Mouse (Mus musculus): ENCODE results near the gene Slc2a3. TPM values are rescaled to one million over a fixed set of nuclear protein-coding genes. Genes with fewer than 3 reads are reported as not detected.

Gene Slc2a3
- polyA plus RNA-seq, 1 experiment from 2014 or later: 57.0 TPM

DNA sequence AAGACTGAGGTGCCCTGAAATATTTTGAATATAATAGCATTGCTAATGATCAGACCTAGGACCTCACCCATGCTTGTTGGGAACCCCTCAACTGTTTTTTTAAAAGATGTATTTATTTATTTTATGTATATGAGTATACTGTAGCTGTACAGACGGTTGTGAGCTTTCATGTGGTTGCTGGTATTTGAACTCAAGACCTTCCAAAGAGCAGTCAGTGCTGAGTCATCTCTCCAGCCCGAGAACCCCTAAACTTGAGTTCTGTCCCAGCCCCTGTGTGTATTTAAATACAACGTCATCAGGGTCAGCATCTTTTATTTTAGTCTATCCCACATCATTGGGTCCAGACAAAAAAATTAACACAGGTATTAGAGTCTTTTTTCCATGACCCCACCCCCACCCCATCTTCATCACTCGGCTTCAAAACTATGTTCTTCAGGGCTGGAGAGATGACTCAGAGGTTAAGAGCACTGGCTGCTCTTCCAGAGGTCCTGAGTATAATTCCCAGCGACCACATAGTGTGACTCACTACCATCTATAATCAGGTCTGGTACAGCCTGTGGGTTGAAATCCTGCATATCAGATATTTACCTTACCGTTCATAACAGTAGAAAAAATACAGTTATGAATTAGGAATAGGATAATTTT is 111.9 kb downstream of the Slc2a3 start:
- H3K36me3 ChIP-seq (ENCODE audit: control insufficient read depth, insufficient read depth, low read length): no peaks in the 10 kb centered on the region
- H3K27me3 ChIP-seq (replicated peaks; ENCODE audit: control insufficient read depth, insufficient read depth, low read length): no peaks in the 10 kb centered on the region
- no peak overlapping the region for H3K27ac ChIP-seq (ENCODE audit: low read depth, low read length)
- no peak for ATAC-seq
- no peak overlapping the region for H3K9ac ChIP-seq (ENCODE audit: low read depth, low read length)
- H3K4me2 ChIP-seq (ENCODE audit: low read length): no peak overlapping the region
- no peak overlapping the region for H3K4me3 ChIP-seq (ENCODE audit: low read length)
- H3K4me1 ChIP-seq (ENCODE audit: control insufficient read depth, insufficient read depth, low read depth, low read length): no peaks in the 10 kb centered on the region
- no peaks in the 10 kb centered on the region for H3K9me3 ChIP-seq (ENCODE audit: control insufficient read depth, low read length)
- WGBS: 84% methylated on average over 6 of the region's 6 CpGs

DNA sequence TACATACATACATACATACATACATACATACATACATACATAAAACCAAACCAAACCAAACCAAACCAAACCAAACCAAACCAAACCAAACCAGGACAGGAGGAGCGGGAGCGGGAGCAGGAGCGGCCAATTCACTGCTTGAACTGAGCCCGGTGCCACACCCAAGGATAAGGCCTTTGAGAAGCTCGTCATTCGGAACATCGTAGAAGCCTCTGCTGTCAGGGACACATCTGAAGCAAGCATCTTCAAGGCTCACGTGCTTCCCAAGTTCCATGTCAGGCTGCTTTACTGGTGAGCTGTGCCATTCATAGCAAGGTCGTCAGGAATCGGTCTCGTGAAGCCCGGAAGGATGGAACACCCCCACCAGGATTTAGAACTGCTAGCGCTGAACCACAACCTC is 114.7 kb downstream of the Slc2a3 start:
- H3K4me2 ChIP-seq (ENCODE audit: low read length): no peak overlapping the region

DNA sequence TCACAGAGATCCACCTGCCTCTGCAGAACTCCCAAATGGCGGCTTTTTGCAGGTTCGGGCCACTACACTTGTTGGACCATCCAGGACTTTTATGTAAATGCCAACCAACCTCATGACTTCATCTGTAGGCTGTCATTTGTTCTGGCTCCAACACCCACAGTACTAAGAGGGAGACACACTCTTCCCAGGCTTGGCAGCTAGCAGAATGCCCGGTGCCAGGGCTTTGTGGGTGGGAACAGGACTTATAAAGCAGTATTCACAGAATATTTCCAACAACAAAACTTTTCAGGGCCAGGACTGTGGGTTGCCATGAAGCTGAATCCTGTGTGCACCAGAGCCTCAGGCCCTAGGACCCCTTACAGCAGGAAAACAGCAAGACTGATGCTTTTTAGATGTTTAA is 118.8 kb downstream of the Slc2a3 start:
- H3K4me1 ChIP-seq (ENCODE audit: control insufficient read depth, insufficient read depth, low read depth, low read length): no peaks in the 10 kb centered on the region
- WGBS: 73% methylated on average over 3 of the region's 3 CpGs
- ATAC-seq: no peak

More for the DNA sequence above, 114.7 kb downstream of the Slc2a3 start:
- H3K36me3 ChIP-seq (ENCODE audit: control insufficient read depth, insufficient read depth, low read length): no peaks in the 10 kb centered on the region
- H3K4me1 ChIP-seq (ENCODE audit: control insufficient read depth, insufficient read depth, low read depth, low read length): no peaks in the 10 kb centered on the region
- H3K9me3 ChIP-seq (ENCODE audit: control insufficient read depth, low read length): no peaks in the 10 kb centered on the region
- H3K9ac ChIP-seq (ENCODE audit: low read depth, low read length): no peak overlapping the region
- no peak overlapping the region for H3K27ac ChIP-seq (ENCODE audit: low read depth, low read length)
- H3K27me3 ChIP-seq (replicated peaks; ENCODE audit: control insufficient read depth, insufficient read depth, low read length): no peaks in the 10 kb centered on the region
- ATAC-seq: no peak
- H3K4me3 ChIP-seq (ENCODE audit: low read length): no peak overlapping the region
- WGBS: 91% methylated on average over 13 of the region's 13 CpGs

More for the DNA sequence above, 118.8 kb downstream of the Slc2a3 start:
- no peaks in the 10 kb centered on the region for H3K36me3 ChIP-seq (ENCODE audit: control insufficient read depth, insufficient read depth, low read length)
- no peak overlapping the region for H3K9ac ChIP-seq (ENCODE audit: low read depth, low read length)
- no peak overlapping the region for H3K4me2 ChIP-seq (ENCODE audit: low read length)
- no peak overlapping the region for H3K27ac ChIP-seq (ENCODE audit: low read depth, low read length)
- no peaks in the 10 kb centered on the region for H3K9me3 ChIP-seq (ENCODE audit: control insufficient read depth, low read length)
- H3K27me3 ChIP-seq (replicated peaks; ENCODE audit: control insufficient read depth, insufficient read depth, low read length): no peaks in the 10 kb centered on the region
- H3K4me3 ChIP-seq (ENCODE audit: low read length): no peak overlapping the region

Small RNA genes lying within 50 kb of the gene (microRNA-seq; reads per million reads assigned to microRNA genes)
- not detected for gene Mir7231

Other genes starting within 250 kb of the Slc2a3 start
- 0.33 and 0.54 TPM in 2 replicates for gene Aicda, start 247.8 kb downstream of the Slc2a3 start, polyA plus RNA-seq (2015; fragmentation: Nextera tagmentation; extraction: Ambion mirVana)
- gene Apobec1, start 199.2 kb downstream of the Slc2a3 start, polyA plus RNA-seq (2015; fragmentation: Nextera tagmentation; extraction: Ambion mirVana): 1.3 and 2.8 TPM in 2 replicates
- gene Gdf3, start 191.6 kb downstream of the Slc2a3 start, polyA plus RNA-seq (2015; fragmentation: Nextera tagmentation; extraction: Ambion mirVana): 0.06 TPM in 1 of 2 replicates, not detected in the other
- gene Dppa3, start 175.2 kb downstream of the Slc2a3 start, polyA plus RNA-seq (2015; fragmentation: Nextera tagmentation; extraction: Ambion mirVana): not detected in 2 replicates
- 0.08 and 0.25 TPM in 2 replicates for gene Nanog, start 94.2 kb downstream of the Slc2a3 start, polyA plus RNA-seq (2015; fragmentation: Nextera tagmentation; extraction: Ambion mirVana)
- 6.7 and 8.3 TPM in 2 replicates for gene Foxj2, start 18.3 kb upstream of the Slc2a3 start, polyA plus RNA-seq (2015; fragmentation: Nextera tagmentation; extraction: Ambion mirVana)
- gene C3ar1, start 54.5 kb upstream of the Slc2a3 start, polyA plus RNA-seq (2015; fragmentation: Nextera tagmentation; extraction: Ambion mirVana): 1.2 and 2.2 TPM in 2 replicates
- 169 and 177 TPM in 2 replicates for gene Necap1, start 72.8 kb upstream of the Slc2a3 start, polyA plus RNA-seq (2015; fragmentation: Nextera tagmentation; extraction: Ambion mirVana)
- 1.2 and 2.0 TPM in 2 replicates for gene Clec4a1, start 120.2 kb upstream of the Slc2a3 start, polyA plus RNA-seq (2015; fragmentation: Nextera tagmentation; extraction: Ambion mirVana)
- 1.4 and 1.5 TPM in 2 replicates for gene Clec4a3, start 150.9 kb upstream of the Slc2a3 start, polyA plus RNA-seq (2015; fragmentation: Nextera tagmentation; extraction: Ambion mirVana)
- gene Clec4a4, start 188.7 kb upstream of the Slc2a3 start, polyA plus RNA-seq (2015; fragmentation: Nextera tagmentation; extraction: Ambion mirVana): not detected in 2 replicates
- gene Clec4b1, start 248.3 kb upstream of the Slc2a3 start, polyA plus RNA-seq (2015; fragmentation: Nextera tagmentation; extraction: Ambion mirVana): not detected in 2 replicates